Mouse (Mus musculus) liver, adult 2 months (tissue): ENCODE data around the gene Ralgps1.

Experiments
- CTCF ChIP-seq: fragments of 200-500 bp; IDR thresholded peaks from 2 replicates; pipeline ENCODE4 v1.5.1; 2011; ENCODE audit warnings: low read depth, low read length, control low read depth
- POLR2A ChIP-seq: fragments of 200-500 bp; IDR thresholded peaks from 2 replicates; pipeline ENCODE4 v1.6.1; 2011; ENCODE audit warnings: low read length, control low read depth; ENCODE audit not compliant: insufficient read depth; ENCODE audit errors: extremely low read depth

- TF ChIP-seq POLR2A: no peak
- peak; percentile 51; the same call in 1 of the 2 replicates for TF ChIP-seq CTCF
These were observed 29.9 kb upstream of the Ralgps1 start for GRCm38 (mm10) chr2:33401217-33401616.
